9 mouse cellular contexts compared by ENCODE assay signal in genomic region chr15:85477584-85477983, GRCm38 (mm10). TPM values are rescaled to one million over a fixed set of nuclear protein-coding genes. Genes with fewer than 3 reads are reported as not detected.
DNase-seq lines count a peak whose midpoint lies in the region; ATAC-seq lines count a peak whose summit lies in the region.
"Had no signal": no experiment of that assay in that cellular context is flagged by ENCODE, and none has a peak within 500 bp of the region (broad histone marks: within the 10 kb centered on the region; RNA-seq: fewer than 3 reads in every experiment).

No protein-coding gene starts in this region.

- H3K27me3 ChIP-seq in midbrain, embryonic 14.5 days (ENCODE audit: control insufficient read depth, insufficient read depth, low read length): no peaks in the 10 kb centered on the region
- H3K27me3 ChIP-seq in midbrain, embryonic 13.5 days: peaks cover 10% of the 10 kb centered on the region; the same call in 1 of the 2 replicates
- H3K27me3 ChIP-seq in hindbrain, embryonic 14.5 days (ENCODE audit: control insufficient read depth, insufficient read depth, low read length): no peaks in the 10 kb centered on the region
- H3K27me3 ChIP-seq: hindbrain, embryonic 15.5 days had no signal

- intact Hi-C loops in heart, postnatal 36 days (cut with DNase I): loop anchor here (1.0 to 5.0 kb wide), 2 partner anchors 106 to 210 kb away; no protein-coding TSS in a partner anchor

- H3K4me2 ChIP-seq in midbrain, embryonic 14.5 days (ENCODE audit: low read length): no peak overlapping the region
- no peak overlapping the region for H3K4me2 ChIP-seq in midbrain, embryonic 13.5 days (replicated peaks)
- no peak overlapping the region for H3K4me2 ChIP-seq in hindbrain, embryonic 14.5 days (replicated peaks)
- H3K4me2 ChIP-seq: hindbrain, embryonic 15.5 days had no signal

- ATAC-seq in midbrain, embryonic 14.5 days (ENCODE audit: low FRiP score, low TSS enrichment): no peak
- ATAC-seq in midbrain, embryonic 13.5 days: no peak
- ATAC-seq in hindbrain, embryonic 14.5 days (ENCODE audit: low FRiP score): no peak

- peaks cover 2% of the 10 kb centered on the region; the same call in 1 of the 2 replicates for H3K36me3 ChIP-seq in midbrain, embryonic 14.5 days (ENCODE audit: control insufficient read depth, insufficient read depth, low read length)
- H3K36me3 ChIP-seq in midbrain, embryonic 13.5 days: 0 out of 2 replicates have a peak, but pooled peaks cover 6% of the 10 kb centered on the region
- 0 out of 2 replicates have a peak, but pooled peaks cover 2% of the 10 kb centered on the region for H3K36me3 ChIP-seq in hindbrain, embryonic 14.5 days (replicated peaks; ENCODE audit: control insufficient read depth, insufficient read depth)

- no peak overlapping the region for H3K9ac ChIP-seq in midbrain, embryonic 14.5 days (replicated peaks; ENCODE audit: low read length)
- no peak overlapping the region for H3K9ac ChIP-seq in midbrain, embryonic 13.5 days (replicated peaks)
- no peak overlapping the region for H3K9ac ChIP-seq in hindbrain, embryonic 14.5 days
- H3K9ac ChIP-seq: hindbrain, embryonic 15.5 days had no signal

- H3K4me3 ChIP-seq in midbrain, embryonic 14.5 days (replicated peaks; ENCODE audit: low read depth, low read length): no peak overlapping the region
- H3K4me3 ChIP-seq in midbrain, embryonic 13.5 days (replicated peaks): no peak overlapping the region
- no peak overlapping the region for H3K4me3 ChIP-seq in hindbrain, embryonic 14.5 days (replicated peaks; ENCODE audit: low read length)
- H3K4me3 ChIP-seq: hindbrain, embryonic 15.5 days had no signal

- peak; percentile 62 for DNase-seq in midbrain, embryonic 14.5 days
- peak; percentile 48 for DNase-seq in NIH3T3 (ENCODE audit: low read depth)
- DNase-seq in c-Kit-positive CD71-positive TER-119-positive erythroid progenitor cells, embryonic 14.5 days (ENCODE audit: low spot score): peak; percentile 37
- peak; percentile 47 to 74 for DNase-seq in heart, postnatal 36 days
- peak; percentile 82 for DNase-seq in lung, postnatal 10 days
- DNase-seq in spleen, postnatal 4 days (ENCODE audit: low spot score in 2 of 2): peak; percentile 46 to 82
- DNase-seq in hindbrain, embryonic 14.5 days (ENCODE audit: low spot score): no peak

- H3K27ac ChIP-seq in midbrain, embryonic 14.5 days (replicated peaks; ENCODE audit: low read depth, low read length): no peak overlapping the region
- H3K27ac ChIP-seq in midbrain, embryonic 13.5 days: no peak overlapping the region
- no peak overlapping the region for H3K27ac ChIP-seq in hindbrain, embryonic 14.5 days
- H3K27ac ChIP-seq: hindbrain, embryonic 15.5 days had no signal

- peaks cover 6% of the 10 kb centered on the region; the same call in 1 of the 2 replicates for H3K4me1 ChIP-seq in midbrain, embryonic 14.5 days (ENCODE audit: control insufficient read depth, insufficient read depth, low read length)
- peaks cover 27% of the 10 kb centered on the region for H3K4me1 ChIP-seq in midbrain, embryonic 13.5 days (replicated peaks)
- H3K4me1 ChIP-seq in hindbrain, embryonic 14.5 days (replicated peaks; ENCODE audit: control insufficient read depth, insufficient read depth, low read length): peaks cover 6% of the 10 kb centered on the region; the same call in 1 of the 2 replicates

- no peaks in the 10 kb centered on the region for H3K9me3 ChIP-seq in midbrain, embryonic 14.5 days (ENCODE audit: control insufficient read depth, low read length)
- no peaks in the 10 kb centered on the region for H3K9me3 ChIP-seq in midbrain, embryonic 13.5 days
- no peaks in the 10 kb centered on the region for H3K9me3 ChIP-seq in hindbrain, embryonic 14.5 days (ENCODE audit: control insufficient read depth, low read length)
- H3K9me3 ChIP-seq: hindbrain, embryonic 15.5 days had no signal

- 41% methylated on average over 1 of the region's 1 CpGs for WGBS in midbrain, embryonic 14.5 days
- whole genome bisulfite sequencing in midbrain, embryonic 13.5 days: 36% methylated on average over 1 of the region's 1 CpGs
- 28% methylated on average over 1 of the region's 1 CpGs for WGBS in hindbrain, embryonic 14.5 days

RNA-seq across cellular contexts. Expression of gene 7530416G11Rik, which starts 25.4 kb away (rescaled TPM):
- not detected in 2 replicates for polyA plus RNA-seq in midbrain, embryonic 14.5 days (2014; fragmentation: Nextera tagmentation; extraction: Ambion mirVana)
- not detected in 2 replicates for polyA plus RNA-seq in midbrain, embryonic 13.5 days (2015; fragmentation: Nextera tagmentation; extraction: Ambion mirVana)
- total RNA-seq in heart, postnatal 36 days (2021): not detected
- not detected in 2 replicates for polyA plus RNA-seq in hindbrain, embryonic 14.5 days (2014; fragmentation: Nextera tagmentation; extraction: Ambion mirVana)
- polyA plus RNA-seq: hindbrain, embryonic 15.5 days had no signal
